Mouse (Mus musculus): ENCODE results near the gene Nup188. TPM values are rescaled to one million over a fixed set of nuclear protein-coding genes. Genes with fewer than 3 reads are reported as not detected.

The Nup188 gene
- polyA plus RNA-seq, 1 experiment from 2014 or later, result 34.3 TPM

- no peak for ATAC-seq (ENCODE audit: low FRiP score, low read depth)
- Histone ChIP-seq H3K4me3 (no peak overlapping the region), H3K4me2 (replicated peaks) (no peak overlapping the region), H3K4me1 (no peaks in the 10 kb centered on the region), H3K36me3 (peaks cover 84% of the 10 kb centered on the region), H3K9me3 (no peaks in the 10 kb centered on the region), H3K27ac (replicated peaks) (no peak overlapping the region), H3K9ac (replicated peaks) (no peak overlapping the region), H3K27me3 (no peaks in the 10 kb centered on the region)
- WGBS, result 85% methylated on average over 4 of the region's 4 CpGs
These were observed 38.5 kb upstream of the Nup188 start for GRCm38 (mm10) chr2:30247681-30248080.

- H3K4me1 ChIP-seq, result no peaks in the 10 kb centered on the region
- 96% methylated on average over 3 of the region's 3 CpGs for WGBS
- peaks cover 74% of the 10 kb centered on the region for H3K36me3 ChIP-seq
- H3K27ac ChIP-seq (replicated peaks), result no peak overlapping the region
- H3K9ac ChIP-seq (replicated peaks), result no peak overlapping the region
- ATAC-seq (ENCODE audit: low FRiP score, low read depth), result no peak
- H3K9me3 ChIP-seq, result no peaks in the 10 kb centered on the region
- no peak overlapping the region for H3K4me2 ChIP-seq (replicated peaks)
- H3K27me3 ChIP-seq, result no peaks in the 10 kb centered on the region
- no peak overlapping the region for H3K4me3 ChIP-seq
These were observed 37.0 kb upstream of the Nup188 start for GRCm38 (mm10) chr2:30249182-30249581.

- H3K36me3 ChIP-seq, result peaks cover 78% of the 10 kb centered on the region
- no peaks in the 10 kb centered on the region for H3K27me3 ChIP-seq
- H3K9ac ChIP-seq (replicated peaks), result no peak overlapping the region
- H3K4me1 ChIP-seq, result no peaks in the 10 kb centered on the region
- ATAC-seq (ENCODE audit: low FRiP score, low read depth), result no peak
- no peaks in the 10 kb centered on the region for H3K9me3 ChIP-seq
- H3K4me3 ChIP-seq, result no peak overlapping the region
- H3K4me2 ChIP-seq (replicated peaks), result no peak overlapping the region
- no peak overlapping the region for H3K27ac ChIP-seq (replicated peaks)
- 87% methylated on average over 10 of the region's 10 CpGs for WGBS
These were observed 35.8 kb upstream of the Nup188 start for GRCm38 (mm10) chr2:30250166-30251128.

GRCm38 (mm10) chr2:30251417-30252104 lies 34.6 kb upstream of the Nup188 start:
- 82% methylated on average over 5 of the region's 5 CpGs for WGBS
- Histone ChIP-seq H3K27ac (replicated peaks) (no peak overlapping the region), H3K4me1 (no peaks in the 10 kb centered on the region), H3K4me3 (no peak overlapping the region), H3K27me3 (no peaks in the 10 kb centered on the region), H3K4me2 (replicated peaks) (no peak overlapping the region), H3K9ac (replicated peaks) (no peak overlapping the region), H3K36me3 (peaks cover 84% of the 10 kb centered on the region), H3K9me3 (no peaks in the 10 kb centered on the region)
- no peak for ATAC-seq (ENCODE audit: low FRiP score, low read depth)

GRCm38 (mm10) chr2:30252521-30252920 lies 33.7 kb upstream of the Nup188 start:
- Histone ChIP-seq H3K4me3 (no peak overlapping the region), H3K27me3 (no peaks in the 10 kb centered on the region), H3K36me3 (peaks cover 84% of the 10 kb centered on the region), H3K4me1 (no peaks in the 10 kb centered on the region), H3K27ac (replicated peaks) (no peak overlapping the region), H3K9ac (replicated peaks) (no peak overlapping the region), H3K4me2 (replicated peaks) (no peak overlapping the region), H3K9me3 (no peaks in the 10 kb centered on the region)
- ATAC-seq (ENCODE audit: low FRiP score, low read depth), result no peak
- WGBS, result 82% methylated on average over 3 of the region's 3 CpGs

GRCm38 (mm10) chr2:30253809-30254208 lies 32.4 kb upstream of the Nup188 start:
- H3K27ac ChIP-seq (replicated peaks), result no peak overlapping the region
- H3K27me3 ChIP-seq, result no peaks in the 10 kb centered on the region
- H3K36me3 ChIP-seq, result peaks cover 84% of the 10 kb centered on the region
- no peak for ATAC-seq (ENCODE audit: low FRiP score, low read depth)
- H3K9me3 ChIP-seq, result no peaks in the 10 kb centered on the region
- WGBS, result 87% methylated on average over 5 of the region's 5 CpGs
- H3K4me3 ChIP-seq, result no peak overlapping the region
- H3K9ac ChIP-seq (replicated peaks), result no peak overlapping the region
- no peak overlapping the region for H3K4me2 ChIP-seq (replicated peaks)
- no peaks in the 10 kb centered on the region for H3K4me1 ChIP-seq

GRCm38 (mm10) chr2:30255631-30256395 lies 30.4 kb upstream of the Nup188 start:
- Histone ChIP-seq H3K4me2 (replicated peaks) (no peak overlapping the region), H3K4me3 (no peak overlapping the region), H3K9ac (replicated peaks) (no peak overlapping the region), H3K27me3 (no peaks in the 10 kb centered on the region), H3K9me3 (no peaks in the 10 kb centered on the region), H3K36me3 (peaks cover 85% of the 10 kb centered on the region), H3K27ac (replicated peaks) (no peak overlapping the region), H3K4me1 (no peaks in the 10 kb centered on the region)
- 96% methylated on average over 41 of the region's 42 CpGs for WGBS
- ATAC-seq (ENCODE audit: low FRiP score, low read depth), result no peak

GRCm38 (mm10) chr2:30256616-30257350 lies 29.4 kb upstream of the Nup188 start:
- Histone ChIP-seq H3K4me1 (no peaks in the 10 kb centered on the region), H3K27ac (replicated peaks) (no peak overlapping the region), H3K27me3 (no peaks in the 10 kb centered on the region), H3K9ac (replicated peaks) (no peak overlapping the region), H3K4me3 (no peak overlapping the region), H3K4me2 (replicated peaks) (no peak overlapping the region), H3K9me3 (no peaks in the 10 kb centered on the region), H3K36me3 (peaks cover 85% of the 10 kb centered on the region)
- no peak for ATAC-seq (ENCODE audit: low FRiP score, low read depth)
- WGBS, result 97% methylated on average over 30 of the region's 30 CpGs

GRCm38 (mm10) chr2:30257699-30258460 lies 28.3 kb upstream of the Nup188 start:
- H3K4me2 ChIP-seq (replicated peaks), result no peak overlapping the region
- H3K4me1 ChIP-seq, result no peaks in the 10 kb centered on the region
- no peak overlapping the region for H3K27ac ChIP-seq (replicated peaks)
- no peaks in the 10 kb centered on the region for H3K27me3 ChIP-seq
- no peak overlapping the region for H3K4me3 ChIP-seq
- WGBS, result 88% methylated on average over 7 of the region's 7 CpGs
- H3K36me3 ChIP-seq, result peaks cover 87% of the 10 kb centered on the region
- no peak overlapping the region for H3K9ac ChIP-seq (replicated peaks)
- ATAC-seq (ENCODE audit: low FRiP score, low read depth), result no peak
- H3K9me3 ChIP-seq, result no peaks in the 10 kb centered on the region

GRCm38 (mm10) chr2:30258600-30258999 lies 27.6 kb upstream of the Nup188 start:
- Histone ChIP-seq H3K9me3 (no peaks in the 10 kb centered on the region), H3K4me3 (no peak overlapping the region), H3K4me1 (no peaks in the 10 kb centered on the region), H3K4me2 (replicated peaks) (no peak overlapping the region), H3K9ac (replicated peaks) (no peak overlapping the region), H3K36me3 (peaks cover 94% of the 10 kb centered on the region), H3K27ac (replicated peaks) (no peak overlapping the region), H3K27me3 (no peaks in the 10 kb centered on the region)
- 94% methylated on average over 4 of the region's 4 CpGs for WGBS
- ATAC-seq (ENCODE audit: low FRiP score, low read depth), result no peak

All from midbrain, embryonic 12.5 days (tissue).